Mouse (Mus musculus) right cerebral cortex, postnatal 25 days (tissue): ENCODE data around the gene Itgb7.

Source experiments
- DNase-seq: peaks from one replicate; pipeline ENCODE4 v3.0.0; 2022

Gene Itgb7

DNA sequence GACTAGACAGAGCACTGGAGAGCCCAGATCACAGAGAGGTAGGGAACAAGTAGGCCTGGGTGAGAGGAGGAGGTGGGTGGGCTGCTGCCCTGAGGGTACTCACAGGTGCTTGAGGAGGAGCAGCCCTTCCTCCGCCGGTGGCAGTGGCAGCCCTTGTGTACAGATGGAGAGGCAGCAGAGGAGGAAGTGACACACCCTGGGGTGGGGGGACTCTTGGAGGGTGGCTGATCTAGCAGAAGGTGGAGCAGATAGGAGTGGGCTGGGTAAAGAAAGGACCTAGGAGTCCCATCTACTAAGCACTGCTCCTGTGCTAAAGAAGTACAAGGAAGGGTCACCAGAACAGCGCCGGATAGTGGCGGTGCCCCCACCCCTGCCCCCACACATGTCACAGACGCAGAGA is at the start of gene Itgb7:
Gene Itgb7, minus strand, starts transcription at position 197 of the 400 bp plus-strand sequence.
- DNase-seq: no peak

DNA sequence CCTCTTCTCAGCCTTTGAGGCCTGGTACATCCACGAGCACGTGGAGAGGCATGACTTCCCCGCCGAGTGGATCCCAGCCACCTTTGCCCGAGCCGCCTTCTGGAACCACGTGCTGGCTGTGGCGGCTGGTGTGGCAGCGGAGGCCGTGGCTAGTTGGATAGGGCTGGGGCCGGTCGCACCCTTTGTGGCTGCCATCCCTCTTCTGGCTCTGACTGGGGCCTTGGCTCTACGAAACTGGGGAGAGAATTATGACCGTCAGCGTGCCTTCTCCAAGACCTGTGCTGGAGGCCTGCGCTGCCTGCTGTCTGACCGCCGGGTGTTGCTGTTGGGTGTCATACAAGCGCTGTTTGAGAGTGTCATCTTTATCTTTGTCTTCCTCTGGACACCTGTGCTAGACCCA is 48.9 kb upstream of the Itgb7 start:
- DNase-seq: no peak

- no peak for DNase-seq
Measured at GRCm38 (mm10) chr15:102279783-102280520, 48.2 kb upstream of the Itgb7 start.

- DNase-seq: peak; percentile 85
Measured at GRCm38 (mm10) chr15:102279092-102279782, 47.5 kb upstream of the Itgb7 start, which contains the start of gene Mfsd5. Mfsd5 (plus strand) TSS chr15:102279454.

GRCm38 (mm10) chr15:102278726-102279091 is 47.0 kb upstream of the Itgb7 start:
- no peak for DNase-seq

DNA sequence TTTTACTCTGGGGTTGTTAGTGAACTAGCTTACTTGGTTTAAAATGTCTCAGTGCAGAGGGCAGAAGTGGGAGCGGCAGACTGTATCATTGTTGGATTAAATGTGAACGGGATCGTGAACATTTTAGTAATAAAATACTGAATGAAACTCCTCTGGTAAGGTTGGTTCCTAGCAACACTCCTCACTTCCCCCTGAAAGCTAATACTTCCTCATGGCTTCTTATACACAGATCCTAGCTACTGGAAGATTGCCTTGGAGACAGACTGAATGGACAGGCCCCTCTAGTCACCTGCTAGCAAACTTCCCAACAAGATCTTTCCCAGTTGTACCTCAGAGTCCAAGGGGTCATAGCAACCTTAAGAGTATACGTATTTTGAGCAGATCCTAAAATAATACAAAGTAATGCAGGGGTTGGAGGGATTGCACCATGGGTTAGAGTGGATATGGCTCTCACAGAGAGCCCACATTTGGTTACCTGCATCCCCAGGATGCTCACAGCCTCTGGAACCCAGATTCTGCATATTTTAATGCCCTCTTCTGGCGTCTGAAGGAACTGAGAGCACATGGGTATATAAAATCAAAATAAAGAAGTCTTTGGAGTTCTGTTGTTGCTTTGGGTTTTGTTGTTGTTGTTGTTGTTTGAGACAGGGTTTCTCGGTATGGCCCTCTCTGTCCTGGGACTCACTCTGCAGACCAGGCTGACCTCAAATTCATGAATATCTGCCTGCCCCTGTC is 42.4 kb upstream of the Itgb7 start:
- no peak for DNase-seq

DNA sequence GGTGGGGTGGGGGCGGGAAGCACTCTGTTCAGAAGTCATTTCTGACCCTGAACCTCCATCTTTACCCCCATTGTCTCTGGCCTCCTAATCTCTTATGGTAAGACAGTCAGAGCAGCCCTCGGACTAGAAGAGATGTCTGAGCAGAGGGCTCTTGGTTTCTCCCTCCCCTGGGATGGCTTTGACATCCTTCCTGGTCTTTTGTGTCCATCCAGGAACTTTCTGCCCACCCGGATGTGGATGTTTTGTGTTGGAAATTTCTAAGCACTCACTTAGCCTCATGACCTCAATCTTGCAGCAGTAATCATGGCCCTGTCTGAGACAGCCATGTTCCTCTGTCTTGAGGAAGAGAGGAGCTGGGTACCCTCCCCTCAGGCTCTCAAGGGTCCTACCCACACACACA is 39.7 kb upstream of the Itgb7 start:
- DNase-seq: no peak

DNA sequence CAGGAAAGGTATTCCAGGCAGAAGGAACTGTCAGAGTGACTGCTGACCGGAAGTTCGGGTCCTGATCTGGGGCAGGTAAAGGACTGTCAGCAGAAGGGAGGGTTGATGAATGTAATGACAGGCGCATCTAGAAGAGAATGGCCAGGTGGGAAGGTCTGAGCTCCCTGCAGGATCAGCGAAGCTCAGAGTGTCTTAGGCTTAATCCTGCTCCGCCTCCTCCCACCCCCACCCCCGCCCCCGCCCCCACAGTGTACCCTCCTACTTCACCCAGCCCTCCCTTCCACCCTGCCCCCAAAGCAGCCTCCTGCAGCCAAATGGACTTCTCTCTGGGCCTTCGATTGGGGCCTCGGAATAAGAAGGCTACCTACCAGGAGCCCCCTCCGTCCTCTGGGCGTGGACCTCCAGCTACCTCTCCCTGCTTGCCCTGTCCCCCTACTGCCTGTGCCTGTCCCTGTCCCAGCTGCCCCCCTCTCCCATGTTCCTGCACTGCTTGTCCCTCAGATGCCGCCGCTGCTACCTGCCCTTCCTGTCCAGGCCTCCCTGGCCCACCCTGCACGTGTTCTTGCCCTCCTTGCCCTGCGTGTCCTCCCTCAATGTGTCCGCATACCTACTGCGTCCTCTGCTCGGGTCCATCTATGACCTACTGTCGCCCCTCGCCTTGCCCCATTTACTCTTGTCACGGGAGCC is 38.7 kb upstream of the Itgb7 start, which contains the start of gene Gm9918:
Gene Gm9918, plus strand, starts transcription at position 290 of the 687 bp plus-strand sequence.
- no peak for DNase-seq

GRCm38 (mm10) chr15:102265548-102265947 is 33.8 kb upstream of the Itgb7 start:
- no peak for DNase-seq

- no peak for DNase-seq
Measured at GRCm38 (mm10) chr15:102263037-102263436, 31.3 kb upstream of the Itgb7 start.

DNA sequence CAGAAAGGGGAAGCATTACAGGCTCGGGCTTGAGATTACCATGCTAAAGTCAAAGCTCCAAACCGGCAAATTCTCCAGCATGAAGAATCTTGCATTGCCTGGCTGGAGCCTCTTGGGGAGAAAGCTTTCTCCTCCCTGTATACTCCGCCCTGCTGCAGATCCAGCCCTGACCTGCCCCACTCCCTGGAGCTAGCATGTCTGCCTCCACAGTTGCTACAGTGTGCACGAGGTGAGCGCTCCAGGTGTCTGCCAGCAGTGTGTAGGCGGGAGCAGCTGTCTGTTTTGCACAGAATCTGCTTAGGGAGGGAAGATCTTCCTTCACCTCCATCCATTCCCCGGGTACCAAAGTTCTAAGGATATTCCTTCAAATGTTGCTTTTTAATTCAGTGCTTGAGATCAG is 30.8 kb upstream of the Itgb7 start:
- DNase-seq: peak; percentile 52

DNA sequence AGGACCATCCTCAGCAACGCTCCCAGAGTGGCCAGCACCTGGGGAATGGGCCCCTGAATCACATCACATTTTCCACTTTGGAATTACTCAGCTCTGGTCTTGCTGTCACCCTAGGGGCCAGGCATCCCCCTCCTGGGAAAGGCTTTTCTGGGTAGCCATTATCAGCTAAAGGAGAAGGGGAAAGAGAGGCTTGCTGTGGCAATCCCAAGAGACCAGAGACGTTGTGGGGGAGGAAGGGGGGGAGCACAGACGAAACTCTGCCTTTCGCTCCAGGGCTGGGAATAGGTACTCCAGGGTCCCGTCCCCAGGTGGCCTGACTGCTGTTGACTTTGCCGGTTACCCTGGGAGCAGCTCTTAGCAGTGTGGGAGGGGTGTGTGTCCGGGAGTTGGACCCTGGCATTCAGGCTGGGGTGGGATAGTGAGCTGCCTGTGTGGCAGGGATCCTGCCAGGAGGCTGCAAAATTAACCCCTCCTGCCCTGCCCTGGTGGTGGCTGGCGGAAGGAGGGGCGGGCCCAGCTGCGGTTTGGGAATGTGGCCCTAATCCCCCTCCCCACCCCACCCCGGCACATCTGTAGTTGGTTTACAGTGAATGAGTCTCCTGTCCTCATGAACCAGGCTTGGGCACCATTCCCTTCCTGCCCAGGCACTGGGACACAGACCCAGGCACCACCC is 27.0 kb upstream of the Itgb7 start:
- no peak for DNase-seq

DNA sequence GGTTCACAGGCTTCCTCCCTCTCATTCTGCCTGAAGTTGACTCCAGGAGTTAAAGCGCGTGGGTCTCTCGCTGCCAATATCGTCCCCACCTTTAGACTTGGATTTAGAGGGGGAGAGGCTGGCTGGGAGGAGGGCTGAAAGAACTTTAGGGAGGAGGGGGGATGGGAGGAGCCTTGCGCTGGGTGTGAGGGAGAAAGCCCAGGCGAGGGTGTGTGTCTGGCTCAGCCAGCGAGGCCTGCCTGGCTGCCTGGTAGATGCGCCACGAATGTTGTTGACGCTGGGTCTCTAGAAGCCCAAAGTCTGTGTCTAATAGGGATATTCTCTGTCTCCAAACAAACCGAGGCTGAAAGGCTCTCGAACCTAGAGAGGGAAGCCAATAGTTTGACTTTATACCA is 26.3 kb upstream of the Itgb7 start:
- DNase-seq: peak; percentile 36

DNA sequence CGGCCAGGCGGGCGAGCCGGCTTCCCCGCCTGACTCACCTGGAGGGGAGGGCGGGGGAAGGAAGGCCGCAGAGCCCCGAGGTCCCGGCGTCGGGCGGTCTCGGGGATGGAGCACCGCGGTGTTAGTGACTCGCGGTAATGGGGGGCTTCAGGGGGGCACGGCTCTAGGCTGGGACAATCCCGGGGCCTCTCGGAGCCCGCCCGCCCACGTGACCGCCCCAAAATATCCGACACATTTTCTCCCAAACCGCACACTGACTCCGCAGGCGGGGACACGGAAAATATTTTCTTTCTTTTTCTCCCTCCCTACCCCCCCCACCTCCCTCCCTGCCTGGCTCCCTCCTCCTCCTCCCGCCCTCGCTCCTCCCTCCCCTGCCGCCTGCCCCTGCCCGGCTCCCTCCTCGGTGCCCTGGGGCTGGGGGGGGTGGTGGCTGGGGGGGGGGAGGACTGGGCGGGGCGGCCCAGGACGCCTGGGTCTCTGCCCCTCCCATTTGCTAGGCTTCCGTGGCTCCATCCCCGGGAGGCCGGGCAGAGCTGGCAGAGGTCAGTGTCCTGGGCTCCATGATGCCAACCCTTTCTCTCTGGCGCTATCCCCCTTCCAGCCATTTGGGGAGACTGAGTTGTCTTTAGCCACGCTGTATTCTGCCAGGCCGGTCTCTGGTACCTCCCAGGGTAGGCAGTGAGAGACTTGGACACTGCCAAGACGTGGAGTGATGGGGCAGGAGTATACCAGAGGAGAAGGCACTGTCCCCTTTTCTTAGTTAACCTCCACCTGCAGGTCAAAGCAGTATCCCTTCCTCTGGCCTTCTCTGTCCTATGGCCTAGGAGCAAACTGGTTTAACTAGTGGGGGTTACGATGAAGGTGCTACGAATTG is 25.7 kb upstream of the Itgb7 start, which contains the start of gene Rarg:
Gene Rarg, minus strand, starts transcription at position 316 of the 874 bp plus-strand sequence.
- peak; percentile 27 for DNase-seq

DNA sequence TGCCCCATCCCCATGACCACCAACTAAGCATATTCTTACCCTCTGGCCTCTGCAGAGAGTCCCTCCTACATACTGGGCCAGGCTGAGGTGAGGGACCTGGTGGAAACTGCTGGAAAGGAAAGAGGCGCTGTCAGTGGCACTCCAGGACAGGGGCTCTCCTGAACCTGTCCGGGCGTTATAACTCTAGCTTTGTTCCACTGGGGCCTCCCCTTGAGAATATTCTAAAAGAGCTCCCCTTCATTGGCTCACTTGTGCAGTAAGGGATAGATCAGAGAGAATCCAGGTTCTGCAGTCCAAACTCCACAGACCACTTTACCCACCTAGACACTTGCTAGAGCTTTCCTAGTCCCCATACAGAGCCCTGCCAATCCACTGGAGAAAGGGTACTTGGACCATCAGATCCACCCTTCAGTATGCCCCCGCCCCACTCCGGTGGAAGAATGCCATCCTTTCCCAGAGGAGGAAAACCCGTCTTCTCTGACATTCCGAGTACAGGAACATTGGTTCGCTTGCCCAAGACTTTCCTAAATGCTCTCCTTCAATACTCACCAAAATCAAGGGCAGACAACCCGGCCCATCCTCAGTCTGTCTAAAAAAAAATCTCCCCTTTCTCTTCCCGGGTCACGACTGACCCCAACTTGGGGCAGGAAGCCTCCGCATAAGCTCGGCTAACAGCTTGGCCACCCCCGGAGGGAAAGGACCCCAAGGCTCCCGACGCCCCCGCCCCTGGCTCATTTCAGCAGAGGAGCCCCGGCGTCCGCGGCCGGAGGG is 24.9 kb upstream of the Itgb7 start:
- DNase-seq: peak; percentile 29

GRCm38 (mm10) chr15:102255547-102256255 is 24.0 kb upstream of the Itgb7 start:
- no peak for DNase-seq

DNA sequence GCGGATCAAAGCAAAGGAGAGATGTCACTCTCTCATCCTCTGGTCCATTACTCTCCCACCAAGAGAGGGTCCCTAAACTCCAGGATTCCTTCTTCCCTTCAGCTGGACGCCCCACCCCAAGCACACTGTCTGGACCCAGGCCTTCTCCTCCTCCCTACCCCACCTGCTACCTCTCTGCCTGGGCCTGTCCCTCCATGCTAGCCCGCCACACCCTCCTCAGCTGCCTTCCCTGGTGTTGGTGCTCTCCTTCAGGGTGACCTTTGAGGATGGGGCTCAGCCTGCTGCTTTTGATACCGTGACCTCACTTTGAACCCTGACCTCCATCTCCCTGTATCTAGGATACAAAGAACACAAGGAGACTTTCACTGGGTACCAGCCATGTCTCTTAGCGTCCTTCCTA is 18.8 kb upstream of the Itgb7 start:
- DNase-seq: no peak

DNA sequence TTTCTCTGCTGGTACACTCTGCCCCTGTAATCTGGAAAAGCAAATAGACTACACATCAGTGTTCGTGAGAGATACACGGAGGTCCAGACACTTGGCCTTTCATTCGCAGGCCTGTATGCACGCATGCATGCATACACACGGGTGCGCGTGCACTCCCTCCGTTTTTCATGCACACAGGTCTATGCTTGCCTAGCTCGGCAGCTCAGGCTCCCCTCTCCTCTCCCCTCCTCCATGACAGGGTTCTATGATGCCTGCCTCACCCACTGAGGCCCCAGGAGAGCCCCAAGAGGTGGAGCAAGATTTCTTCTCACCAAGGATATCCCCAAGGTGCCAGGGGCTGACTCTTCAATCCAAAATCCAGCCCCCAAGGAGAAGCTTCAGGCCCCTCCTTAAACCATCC is 18.2 kb upstream of the Itgb7 start:
- no peak for DNase-seq

GRCm38 (mm10) chr15:102249251-102249691 is 17.5 kb upstream of the Itgb7 start:
- no peak for DNase-seq

DNA sequence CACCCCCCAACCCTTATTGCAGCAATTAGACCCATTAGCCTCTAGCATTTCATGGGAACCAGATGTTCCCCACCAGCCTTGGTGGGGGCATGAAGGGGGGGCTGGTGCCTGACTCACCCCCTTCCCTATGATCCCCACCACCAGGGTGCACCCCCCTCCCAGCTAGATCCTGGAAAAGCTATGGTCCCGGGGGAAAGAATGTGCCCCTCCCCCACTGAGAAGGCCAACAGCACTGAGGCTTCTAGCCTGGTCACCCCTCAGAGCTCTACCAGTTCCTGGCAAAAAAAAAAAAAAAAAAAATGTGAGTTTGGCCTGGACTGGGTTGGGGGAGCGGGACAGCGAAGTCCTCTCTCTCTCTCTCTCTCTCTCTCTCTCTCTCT is 17.1 kb upstream of the Itgb7 start:
- no peak for DNase-seq
